Mouse (Mus musculus): Measurements from ENCODE around the gene Trub1. TPM values are rescaled to one million over a fixed set of nuclear protein-coding genes. Genes with fewer than 3 reads are reported as not detected.

Gene Trub1
- polyA plus RNA-seq, 1 experiment from 2014 or later, result 8.0 TPM

DNA sequence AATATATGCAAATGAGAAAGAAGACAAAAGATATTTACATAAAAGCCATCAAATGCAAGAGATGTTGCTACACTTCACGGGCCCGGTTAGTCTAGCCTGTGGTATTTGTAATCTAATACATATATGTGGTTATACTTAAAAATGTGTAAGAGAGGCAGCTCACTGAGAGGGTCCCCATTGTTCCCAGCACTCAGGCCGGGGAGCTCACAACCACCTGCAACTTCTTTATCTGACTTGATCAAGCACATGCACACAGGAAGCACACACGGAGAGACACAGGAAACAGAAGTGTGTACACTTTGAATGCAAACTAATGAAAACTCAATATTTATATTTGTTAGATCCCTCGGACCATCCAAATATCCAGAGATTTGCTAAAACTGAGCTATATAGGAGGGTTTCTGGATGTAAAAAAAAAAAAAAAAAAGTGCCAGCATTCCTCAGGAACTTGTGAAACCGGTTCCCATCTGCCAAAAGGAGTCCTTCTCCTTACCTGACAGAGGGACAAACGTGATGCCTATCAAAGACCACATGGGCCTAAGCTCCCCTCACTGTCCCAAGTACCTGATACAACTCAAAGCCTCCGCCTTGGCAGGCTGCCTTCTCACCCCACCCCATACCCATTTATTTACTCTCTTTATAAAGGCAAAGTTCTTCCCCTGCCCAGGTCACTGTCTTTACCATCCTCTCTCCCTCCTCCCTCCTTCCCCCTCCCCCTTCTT is 9.6 kb upstream of the Trub1 start:
- WGBS (ENCODE audit: insufficient replicate concordance), result 32% methylated on average over 8 of the region's 8 CpGs
- Histone ChIP-seq H3K36me3 (replicated peaks) (no peaks in the 10 kb centered on the region), H3K27ac (replicated peaks) (no peak overlapping the region), H3K27me3 (no peaks in the 10 kb centered on the region), H3K4me1 (replicated peaks) (no peaks in the 10 kb centered on the region), H3K4me2 (no peak overlapping the region), H3K9me3 (replicated peaks) (no peaks in the 10 kb centered on the region), H3K4me3 (replicated peaks) (no peak overlapping the region), H3K9ac (no peak overlapping the region)
- no peak for ATAC-seq (ENCODE audit: insufficient read depth)

DNA sequence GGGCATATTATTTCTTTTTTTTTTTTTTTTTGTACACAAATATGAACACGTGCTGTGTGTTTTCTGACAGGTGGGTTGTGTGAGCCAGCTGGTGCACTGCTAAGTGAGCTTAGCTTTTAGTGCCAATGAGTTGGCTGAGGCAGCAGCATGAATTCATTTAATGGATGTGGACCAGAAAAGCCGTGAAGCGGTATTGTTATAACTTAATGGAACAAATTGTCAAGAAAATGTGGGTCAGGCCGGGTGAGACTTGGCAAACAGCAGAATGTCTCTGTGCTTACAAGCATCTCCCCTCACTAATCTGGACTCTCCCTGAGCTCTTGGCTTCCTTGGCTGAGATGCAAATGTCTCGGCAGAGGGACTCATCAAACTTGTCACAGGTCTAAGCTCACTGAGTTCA is 7.7 kb upstream of the Trub1 start:
- H3K4me2 ChIP-seq, result no peak overlapping the region
- no peaks in the 10 kb centered on the region for H3K27me3 ChIP-seq
- 60% methylated on average over 5 of the region's 5 CpGs for WGBS (ENCODE audit: insufficient replicate concordance)
- H3K27ac ChIP-seq (replicated peaks), result no peak overlapping the region
- ATAC-seq (ENCODE audit: insufficient read depth), result no peak
- H3K4me1 ChIP-seq (replicated peaks), result no peaks in the 10 kb centered on the region
- H3K9me3 ChIP-seq (replicated peaks), result no peaks in the 10 kb centered on the region
- no peak overlapping the region for H3K4me3 ChIP-seq (replicated peaks)
- H3K36me3 ChIP-seq (replicated peaks), result no peaks in the 10 kb centered on the region
- no peak overlapping the region for H3K9ac ChIP-seq

DNA sequence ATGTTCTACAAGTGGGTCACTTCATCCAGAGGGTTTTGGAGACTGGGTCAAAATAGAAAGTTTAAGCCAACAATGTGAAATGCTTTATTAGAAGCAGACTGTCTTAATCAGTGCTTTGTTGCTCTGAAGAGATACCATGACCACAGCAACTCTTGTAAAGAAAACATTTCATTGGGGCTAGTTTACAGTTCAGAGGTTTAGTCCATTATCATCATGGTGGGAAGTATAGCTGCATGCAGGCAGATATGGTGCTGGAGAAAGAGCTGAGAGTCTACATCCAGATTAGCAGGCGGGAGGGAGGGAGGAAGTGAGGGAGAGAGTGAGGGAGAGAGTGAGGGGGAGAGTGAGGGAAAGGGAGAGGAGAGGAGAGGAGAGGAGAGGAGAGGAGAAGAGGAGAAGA is 1.9 kb upstream of the Trub1 start:
- H3K36me3 ChIP-seq (replicated peaks), result no peaks in the 10 kb centered on the region
- no peaks in the 10 kb centered on the region for H3K9me3 ChIP-seq (replicated peaks)
- no peaks in the 10 kb centered on the region for H3K27me3 ChIP-seq
- ATAC-seq (ENCODE audit: insufficient read depth), result no peak
- no peak overlapping the region for H3K9ac ChIP-seq
- H3K4me2 ChIP-seq, result no peak overlapping the region
- no peak overlapping the region for H3K4me3 ChIP-seq (replicated peaks)
- 16% methylated on average over 1 of the region's 1 CpGs for WGBS (ENCODE audit: insufficient replicate concordance)
- H3K27ac ChIP-seq (replicated peaks), result no peak overlapping the region
- H3K4me1 ChIP-seq (replicated peaks), result peaks cover 11% of the 10 kb centered on the region

DNA sequence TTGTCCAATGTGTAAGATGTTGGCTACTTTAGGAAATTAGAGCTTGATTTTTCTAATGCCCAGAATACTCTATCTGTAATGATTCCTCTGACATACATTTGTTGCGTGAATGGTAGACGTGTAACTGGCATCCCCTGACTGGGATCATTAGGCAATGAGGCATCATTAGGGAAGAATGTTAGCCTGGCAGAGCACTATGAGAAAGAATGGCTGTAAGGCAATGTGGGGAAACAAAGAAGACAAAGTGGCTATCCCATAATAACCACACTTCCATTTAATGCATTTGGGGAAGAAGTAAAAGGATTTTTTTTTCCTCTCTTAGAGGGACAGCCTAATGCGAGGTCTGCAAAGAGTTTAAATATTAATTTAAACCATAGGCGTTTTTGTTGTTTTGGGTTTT is 950 bp upstream of the Trub1 start:
- Histone ChIP-seq H3K27ac (replicated peaks) (no peak overlapping the region), H3K4me2 (no peak overlapping the region), H3K36me3 (replicated peaks) (no peaks in the 10 kb centered on the region), H3K4me1 (replicated peaks) (peaks cover 11% of the 10 kb centered on the region), H3K9ac (no peak overlapping the region), H3K4me3 (replicated peaks) (no peak overlapping the region), H3K27me3 (no peaks in the 10 kb centered on the region), H3K9me3 (replicated peaks) (no peaks in the 10 kb centered on the region)
- WGBS (ENCODE audit: insufficient replicate concordance), result 73% methylated on average over 4 of the region's 4 CpGs
- no peak for ATAC-seq (ENCODE audit: insufficient read depth)

DNA sequence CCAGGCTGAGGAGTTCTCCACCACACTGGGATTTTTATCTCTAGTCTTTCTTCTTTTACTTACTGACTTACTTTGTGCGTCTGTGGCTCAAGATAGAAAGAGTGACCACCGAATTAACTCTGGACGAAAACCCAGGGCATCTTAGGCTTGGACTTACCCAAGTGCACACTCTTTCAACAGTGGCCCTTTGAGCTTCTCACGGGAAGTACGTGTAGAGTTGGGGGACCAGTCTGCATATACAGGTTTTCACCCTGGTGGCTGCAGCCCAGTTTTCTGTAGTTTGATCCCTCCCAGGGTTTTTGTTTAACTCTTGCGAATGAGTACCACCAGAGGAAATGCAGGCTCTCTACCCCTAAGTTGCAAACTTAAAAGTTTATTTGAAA is 497 bp downstream of the Trub1 start:
- Histone ChIP-seq H3K4me2 (peak overlapping the region; percentile 75), H3K4me1 (replicated peaks) (peaks cover 11% of the 10 kb centered on the region), H3K9me3 (replicated peaks) (no peaks in the 10 kb centered on the region), H3K27ac (replicated peaks) (0 out of 2 replicates have a peak overlapping the region, but pooled peaks have one; percentile 45), H3K4me3 (replicated peaks) (peak overlapping the region; percentile 79), H3K9ac (peak overlapping the region; percentile 65), H3K36me3 (replicated peaks) (no peaks in the 10 kb centered on the region), H3K27me3 (no peaks in the 10 kb centered on the region)
- peak; percentile 37; the same call in 1 of the 2 replicates for ATAC-seq (ENCODE audit: insufficient read depth)
- 5% methylated on average over 6 of the region's 6 CpGs for WGBS (ENCODE audit: insufficient replicate concordance)

DNA sequence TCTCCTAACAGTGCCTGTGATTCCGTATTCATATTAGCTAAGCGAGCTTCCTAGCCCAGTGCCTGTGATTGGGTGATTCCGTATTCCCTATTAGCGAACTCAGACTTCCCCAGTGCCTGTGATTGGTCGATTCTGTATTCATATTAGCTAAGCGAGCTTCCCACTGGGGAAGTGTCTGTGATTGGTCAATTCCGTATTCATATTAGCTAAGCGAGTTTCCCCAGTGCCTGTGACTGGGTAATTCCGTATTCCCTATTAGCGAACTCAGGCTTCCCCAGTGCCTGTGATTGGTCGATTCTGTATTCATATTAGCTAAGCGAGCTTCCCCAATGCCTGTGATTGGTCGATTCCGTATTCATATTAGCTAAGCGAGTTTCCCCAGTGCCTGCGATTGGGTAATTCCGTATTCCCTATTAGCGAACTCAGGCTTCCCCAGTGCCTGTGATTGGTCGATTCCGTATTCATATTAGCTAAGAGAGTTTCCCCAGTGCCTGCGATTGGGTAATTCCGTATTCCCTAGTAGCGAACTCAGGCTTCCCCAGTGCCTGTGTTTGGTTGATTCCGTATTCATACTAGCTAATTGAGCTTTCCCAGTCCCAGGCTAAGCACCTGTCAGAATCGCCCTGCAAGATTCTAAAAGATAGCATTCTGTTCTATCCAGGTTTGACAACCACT is 2.7 kb downstream of the Trub1 start:
- Histone ChIP-seq H3K4me2 (no peak overlapping the region), H3K4me3 (replicated peaks) (no peak overlapping the region), H3K36me3 (replicated peaks) (0 out of 2 replicates have a peak, but pooled peaks cover 5% of the 10 kb centered on the region), H3K9ac (no peak overlapping the region), H3K27ac (replicated peaks) (no peak overlapping the region), H3K4me1 (replicated peaks) (peaks cover 11% of the 10 kb centered on the region), H3K9me3 (replicated peaks) (no peaks in the 10 kb centered on the region), H3K27me3 (no peaks in the 10 kb centered on the region)
- 86% methylated on average over 25 of the region's 25 CpGs for WGBS (ENCODE audit: insufficient replicate concordance)
- ATAC-seq (ENCODE audit: insufficient read depth), result no peak

DNA sequence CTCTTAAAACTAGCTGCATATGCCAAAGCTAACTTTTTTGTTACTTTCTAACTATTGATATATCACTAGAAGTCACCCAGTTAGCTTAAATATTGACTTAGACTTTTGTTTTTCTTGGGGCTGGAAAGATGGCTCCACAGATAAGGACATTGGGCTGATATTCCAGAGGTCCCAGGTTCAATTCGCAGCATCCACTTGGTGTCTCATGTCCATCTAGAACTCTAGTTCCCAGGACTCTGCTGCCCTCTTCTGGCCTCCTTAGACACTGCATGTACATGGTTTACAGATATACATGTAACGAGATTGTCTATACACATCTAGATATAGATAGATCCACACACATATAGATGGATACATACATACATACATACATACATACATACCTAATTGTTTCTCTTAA is 4.4 kb downstream of the Trub1 start:
- 56% methylated on average over 2 of the region's 2 CpGs for WGBS (ENCODE audit: insufficient replicate concordance)
- H3K9me3 ChIP-seq (replicated peaks), result no peaks in the 10 kb centered on the region
- no peak overlapping the region for H3K9ac ChIP-seq
- H3K27ac ChIP-seq (replicated peaks), result no peak overlapping the region
- H3K4me2 ChIP-seq, result no peak overlapping the region
- H3K4me3 ChIP-seq (replicated peaks), result no peak overlapping the region
- no peak for ATAC-seq (ENCODE audit: insufficient read depth)
- no peaks in the 10 kb centered on the region for H3K27me3 ChIP-seq
- peaks cover 11% of the 10 kb centered on the region for H3K4me1 ChIP-seq (replicated peaks)
- H3K36me3 ChIP-seq (replicated peaks), result peaks cover 12% of the 10 kb centered on the region; the same call in 1 of the 2 replicates

DNA sequence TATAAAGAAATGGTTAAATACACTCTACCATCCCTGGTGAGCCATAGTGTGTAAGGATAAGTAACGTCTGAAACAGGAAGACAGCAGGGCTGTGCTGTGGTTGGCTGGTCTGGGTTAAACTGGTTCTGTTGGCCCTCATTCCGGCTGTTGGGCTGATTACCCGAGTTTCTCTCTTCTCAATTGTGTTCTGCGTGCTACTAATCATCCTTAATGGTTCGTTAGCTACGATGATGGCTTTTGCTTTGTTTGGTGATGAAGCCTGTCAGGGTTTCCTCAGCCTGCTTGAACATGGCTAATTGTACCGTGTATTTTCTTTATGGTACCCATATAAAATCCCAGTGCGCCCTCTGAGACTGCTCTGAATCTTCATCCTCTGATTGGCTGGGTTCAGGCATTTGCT is 11.0 kb downstream of the Trub1 start:
- Histone ChIP-seq H3K9me3 (replicated peaks) (no peaks in the 10 kb centered on the region), H3K27ac (replicated peaks) (no peak overlapping the region), H3K27me3 (no peaks in the 10 kb centered on the region), H3K4me1 (replicated peaks) (no peaks in the 10 kb centered on the region), H3K9ac (no peak overlapping the region), H3K4me3 (replicated peaks) (no peak overlapping the region), H3K4me2 (no peak overlapping the region), H3K36me3 (replicated peaks) (peaks cover 35% of the 10 kb centered on the region)
- no peak for ATAC-seq (ENCODE audit: insufficient read depth)
- WGBS (ENCODE audit: insufficient replicate concordance), result 71% methylated on average over 8 of the region's 8 CpGs

DNA sequence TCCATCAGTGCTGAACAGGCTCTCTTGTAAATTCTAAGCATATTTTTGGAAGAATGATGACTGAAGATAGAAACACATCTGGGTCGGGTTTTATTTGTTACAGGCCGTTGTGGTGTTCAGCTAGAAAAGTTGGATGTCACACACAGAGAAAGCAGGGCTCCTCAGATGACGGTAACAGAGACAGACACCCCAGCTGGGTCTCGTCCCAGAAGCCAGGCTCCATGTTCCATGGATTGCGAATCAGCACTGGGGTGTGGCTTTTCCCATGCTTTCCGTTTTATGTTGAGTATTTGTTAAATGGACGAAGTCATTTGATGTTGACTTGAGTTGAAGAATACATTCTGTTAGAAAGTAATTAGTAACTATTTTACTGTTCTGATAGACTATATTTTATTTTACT is 13.0 kb downstream of the Trub1 start:
- H3K27me3 ChIP-seq, result no peaks in the 10 kb centered on the region
- no peaks in the 10 kb centered on the region for H3K4me1 ChIP-seq (replicated peaks)
- ATAC-seq (ENCODE audit: insufficient read depth), result no peak
- H3K4me2 ChIP-seq, result no peak overlapping the region
- H3K27ac ChIP-seq (replicated peaks), result no peak overlapping the region
- H3K36me3 ChIP-seq (replicated peaks), result peaks cover 44% of the 10 kb centered on the region
- H3K9me3 ChIP-seq (replicated peaks), result no peaks in the 10 kb centered on the region
- H3K4me3 ChIP-seq (replicated peaks), result no peak overlapping the region
- WGBS (ENCODE audit: insufficient replicate concordance), result 78% methylated on average over 7 of the region's 7 CpGs
- H3K9ac ChIP-seq, result no peak overlapping the region

DNA sequence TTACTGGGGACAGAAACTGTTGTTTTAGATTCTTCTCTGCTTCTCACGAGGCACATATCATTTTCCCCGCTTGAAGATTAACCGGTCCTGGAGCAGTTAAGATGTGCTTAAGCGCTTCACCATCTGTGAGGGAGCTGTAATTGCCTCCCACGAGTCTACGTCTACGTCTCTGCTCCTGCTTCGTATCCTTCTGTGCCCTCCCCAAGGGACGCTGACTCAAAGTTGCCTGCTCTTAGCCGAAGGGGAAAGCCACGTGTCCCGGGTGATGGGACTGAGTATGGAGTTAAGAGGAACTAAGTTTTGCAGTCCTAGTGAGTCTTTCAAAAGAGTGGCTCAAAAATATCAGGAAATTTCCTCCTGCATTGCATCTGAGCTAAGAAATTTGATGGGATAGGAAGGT is 18.3 kb downstream of the Trub1 start:
- 77% methylated on average over 12 of the region's 12 CpGs for WGBS (ENCODE audit: insufficient replicate concordance)
- no peaks in the 10 kb centered on the region for H3K27me3 ChIP-seq
- H3K9ac ChIP-seq, result no peak overlapping the region

DNA sequence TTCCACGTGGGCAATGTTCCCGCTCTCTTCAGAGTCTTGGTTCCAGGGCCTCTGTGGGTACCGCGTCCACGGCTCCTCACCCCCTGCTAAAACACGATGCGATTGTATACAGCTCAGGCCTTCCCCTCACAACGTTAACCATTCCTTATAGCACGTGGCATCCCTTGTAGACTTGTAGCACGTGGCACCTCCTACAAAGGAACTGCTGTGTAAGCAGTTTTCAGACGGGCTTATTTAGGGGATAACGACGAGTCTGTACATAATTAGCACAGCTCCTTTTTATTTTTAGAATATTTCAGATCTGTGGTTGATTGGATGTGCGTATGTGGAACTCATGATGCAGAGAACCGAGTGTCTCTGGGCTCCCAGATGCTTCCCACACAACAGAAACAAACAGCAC is 19.5 kb downstream of the Trub1 start:
- WGBS (ENCODE audit: insufficient replicate concordance), result 80% methylated on average over 15 of the region's 15 CpGs
- Histone ChIP-seq H3K4me2 (no peak overlapping the region), H3K36me3 (replicated peaks) (peaks cover 19% of the 10 kb centered on the region), H3K27me3 (no peaks in the 10 kb centered on the region), H3K27ac (replicated peaks) (no peak overlapping the region), H3K4me1 (replicated peaks) (no peaks in the 10 kb centered on the region), H3K9ac (no peak overlapping the region), H3K9me3 (replicated peaks) (no peaks in the 10 kb centered on the region), H3K4me3 (replicated peaks) (no peak overlapping the region)
- ATAC-seq (ENCODE audit: insufficient read depth), result no peak

More for the DNA sequence above, 18.3 kb downstream of the Trub1 start:
- ATAC-seq (ENCODE audit: insufficient read depth), result no peak
- peaks cover 24% of the 10 kb centered on the region for H3K36me3 ChIP-seq (replicated peaks)
- H3K9me3 ChIP-seq (replicated peaks), result no peaks in the 10 kb centered on the region
- no peaks in the 10 kb centered on the region for H3K4me1 ChIP-seq (replicated peaks)
- H3K27ac ChIP-seq (replicated peaks), result no peak overlapping the region
- H3K4me3 ChIP-seq (replicated peaks), result no peak overlapping the region
- H3K4me2 ChIP-seq, result no peak overlapping the region
